Mouse (Mus musculus) MEL (cell line): ENCODE measurements around the gene Ssc4d. TPM values are rescaled to one million over a fixed set of nuclear protein-coding genes. Genes with fewer than 3 reads are reported as not detected.

ENCODE experiments used
- DNase-seq: peaks from one replicate; pipeline ENCODE4 v3.0.0; 2011; ENCODE audit warnings: low read depth, low spot score
- H3K27ac ChIP-seq: 2 replicates; pipeline ENCODE4 v1.5.1; 2012; ENCODE audit warnings: low read depth, mild to moderate bottlenecking, control low read depth, low read length, moderate library complexity; ENCODE audit not compliant: control insufficient read depth
- H3K27me3 ChIP-seq, 2 experiments: fragments of 150-350 bp in 1 of 2; sonication (generic) in 1 of 2; 2 replicates each; pipeline ENCODE4 v1.6.1; 2012; ENCODE audit warnings: low read length in 2 of 2, mild to moderate bottlenecking in 2 of 2, improper control_type of control experiment in 1 of 2, moderate library complexity in 1 of 2; ENCODE audit not compliant: insufficient read depth in 2 of 2, control insufficient read depth in 1 of 2
- H3K36me3 ChIP-seq, 2 experiments: 2 replicates each; pipeline ENCODE4 v1.6.1; 2012 to 2014; ENCODE audit warnings: low read length in 2 of 2, improper control_type of control experiment in 1 of 2, inconsistent platforms in 1 of 2, mild to moderate bottlenecking in 1 of 2; ENCODE audit not compliant: insufficient read depth in 2 of 2, control insufficient read depth in 1 of 2
- H3K4me1 ChIP-seq, 2 experiments: fragments of 150-350 bp in 1 of 2; sonication (generic) in 1 of 2; 2 replicates each; pipeline ENCODE4 v1.6.1; 2012; ENCODE audit warnings: low read length in 2 of 2, improper control_type of control experiment in 1 of 2, mild to moderate bottlenecking in 1 of 2; ENCODE audit not compliant: insufficient read depth in 2 of 2, control insufficient read depth in 1 of 2
- H3K4me3 ChIP-seq, 2 experiments: fragments of 150-350 bp in 1 of 2; sonication (generic) in 1 of 2; 2 replicates each; pipeline ENCODE4 v1.5.1; 2012; ENCODE audit warnings: low read depth in 2 of 2, low read length in 2 of 2, mild to moderate bottlenecking in 2 of 2, moderate library complexity in 2 of 2, control low read depth in 1 of 2, improper control_type of control experiment in 1 of 2; ENCODE audit not compliant: control insufficient read depth in 1 of 2, insufficient read depth in 1 of 2
- H3K79me2 ChIP-seq: 2 replicates; pipeline ENCODE4 v1.6.1; 2012; ENCODE audit warnings: mild to moderate bottlenecking, low read length, moderate library complexity; ENCODE audit not compliant: control insufficient read depth, poor library complexity, insufficient read depth
- H3K9ac ChIP-seq: 2 replicates; pipeline ENCODE4 v1.6.1; 2012; ENCODE audit warnings: low read depth, mild to moderate bottlenecking, control low read depth, low read length, moderate library complexity; ENCODE audit not compliant: control insufficient read depth, poor library complexity, severe bottlenecking
- H3K9me3 ChIP-seq: fragments of 150-350 bp; sonication (generic); replicated peaks from 2 replicates; pipeline ENCODE4 v1.6.1; 2012; ENCODE audit warnings: mild to moderate bottlenecking, low read length, improper control_type of control experiment, moderate library complexity; ENCODE audit not compliant: insufficient read depth
- CHD1 ChIP-seq: IDR thresholded peaks from 2 replicates; pipeline ENCODE4 v1.6.1; 2012; ENCODE audit warnings: low read depth, mild to moderate bottlenecking, inconsistent platforms, low read length, improper control_type of control experiment
- CTCF ChIP-seq, 3 experiments: IDR thresholded peaks in 2 of 3; conservative IDR thresholded peaks in 1 of 3; 2 replicates each; pipeline ENCODE4 v1.5.1; 2011 to 2012; ENCODE audit warnings: low read length in 3 of 3, low read depth in 2 of 3, mild to moderate bottlenecking in 2 of 3, improper control_type of control experiment in 1 of 3, inconsistent platforms in 1 of 3, mixed read lengths in 1 of 3, moderate library complexity in 1 of 3; ENCODE audit not compliant: control insufficient read depth in 1 of 3, insufficient read depth in 1 of 3, poor library complexity in 1 of 3, severe bottlenecking in 1 of 3
- ELF1 ChIP-seq: IDR thresholded peaks from 2 replicates; pipeline ENCODE4 v1.6.1; 2014; ENCODE audit warnings: low read depth, mild to moderate bottlenecking, inconsistent platforms, low read length, improper control_type of control experiment, moderate library complexity
- EP300 ChIP-seq, 2 experiments: IDR thresholded peaks; 2 replicates each; pipeline ENCODE4 v1.6.1; 2011; ENCODE audit warnings: improper control_type of control experiment in 2 of 2, low read length in 2 of 2, low read depth in 1 of 2, mild to moderate bottlenecking in 1 of 2
- ETS1 ChIP-seq: IDR thresholded peaks from 2 replicates; pipeline ENCODE4 v1.6.1; 2012; ENCODE audit warnings: low read depth, mild to moderate bottlenecking, inconsistent platforms, low read length, improper control_type of control experiment, moderate library complexity
- GATA1 ChIP-seq: IDR thresholded peaks from 2 replicates; pipeline ENCODE4 v1.6.1; 2011; ENCODE audit warnings: low read depth, low read length, improper control_type of control experiment
- KAT2A ChIP-seq: conservative IDR thresholded peaks from 2 replicates; pipeline ENCODE4 v1.6.1; 2012; ENCODE audit warnings: low read depth, low read length, improper control_type of control experiment, inconsistent platforms
- MAX ChIP-seq: IDR thresholded peaks from 2 replicates; pipeline ENCODE4 v1.6.1; 2011; ENCODE audit warnings: low read length, improper control_type of control experiment
- MAZ ChIP-seq: IDR thresholded peaks from 2 replicates; pipeline ENCODE4 v1.6.1; 2012; ENCODE audit warnings: low read depth, mild to moderate bottlenecking, inconsistent platforms, low read length, improper control_type of control experiment
- MXI1 ChIP-seq: IDR thresholded peaks from 2 replicates; pipeline ENCODE4 v1.6.1; 2011; ENCODE audit warnings: mild to moderate bottlenecking, low read depth, low read length, improper control_type of control experiment
- MYC ChIP-seq: IDR thresholded peaks from 2 replicates; pipeline ENCODE4 v1.6.1; 2011; ENCODE audit warnings: low read depth, mild to moderate bottlenecking, low read length, improper control_type of control experiment, moderate library complexity
- POLR2A ChIP-seq, 2 experiments: IDR thresholded peaks; 2 replicates each; pipeline ENCODE4 v1.6.1; 2011 to 2012; ENCODE audit warnings: low read length in 2 of 2, mild to moderate bottlenecking in 2 of 2, control low read depth in 1 of 2, improper control_type of control experiment in 1 of 2, low read depth in 1 of 2, moderate library complexity in 1 of 2; ENCODE audit not compliant: control insufficient read depth in 1 of 2, insufficient read depth in 1 of 2, poor library complexity in 1 of 2
- POLR2AphosphoS2 ChIP-seq: IDR thresholded peaks from 2 replicates; pipeline ENCODE4 v1.6.1; 2011; ENCODE audit warnings: low read length, improper control_type of control experiment
- SMC3 ChIP-seq: IDR thresholded peaks from 2 replicates; pipeline ENCODE4 v1.6.1; 2011; ENCODE audit warnings: low read depth, low read length, improper control_type of control experiment
- UBTF ChIP-seq: IDR thresholded peaks from 2 replicates; pipeline ENCODE4 v1.6.1; 2012; ENCODE audit warnings: low read depth, mild to moderate bottlenecking, inconsistent platforms, low read length, improper control_type of control experiment, moderate library complexity, borderline replicate concordance; ENCODE audit not compliant: insufficient read depth
- ZMIZ1 ChIP-seq: IDR thresholded peaks from 2 replicates; pipeline ENCODE4 v1.6.1; 2012; ENCODE audit warnings: low read depth, mild to moderate bottlenecking, inconsistent platforms, low read length, improper control_type of control experiment, moderate library complexity
- ZNF384 ChIP-seq: IDR thresholded peaks from 2 replicates; pipeline ENCODE4 v1.6.1; 2012; ENCODE audit warnings: low read depth, mild to moderate bottlenecking, inconsistent platforms, low read length, improper control_type of control experiment
- polyA plus RNA-seq, 2 experiments: library from polyadenylated mRNA; stranded (reverse) in 1 of 2; unstranded in 1 of 2; fragments of >175 nt in 1 of 2; fragments of >200 nt in 1 of 2; gene quantifications; 2 replicates each; pipeline versions ENCODE4 v1.2.1 to v1.2.4; 2012; ENCODE audit warnings: low replicate concordance in 2 of 2, low read depth in 1 of 2; ENCODE audit not compliant: insufficient read length in 2 of 2, insufficient read depth in 1 of 2, missing spikeins in 1 of 2
- total RNA-seq: library from RNA; depleted of rRNA; stranded (reverse); fragments of 300-350 nt; gene quantifications from 2 replicates; pipeline ENCODE4 v1.2.3, GENCODE M21; 2012

Ssc4d gene
- total and polyA plus RNA-seq, 3 experiments, result 1.1 to 2.1 TPM; not detected in 1

GRCm38 (mm10) chr5:135952830-135953229 is 21.5 kb downstream of the Ssc4d start:
- H3K9ac ChIP-seq, result no peak overlapping the region
- H3K79me2 ChIP-seq, result no peaks in the 10 kb centered on the region; the same call in 1 of the 2 replicates
- no peaks in the 10 kb centered on the region for H3K9me3 ChIP-seq
- no peaks in the 10 kb centered on the region for H3K27me3 ChIP-seq
- H3K27ac ChIP-seq, result no peak overlapping the region
- no peak overlapping the region for H3K4me3 ChIP-seq
- no peak for TF ChIP-seq ELF1
- TF ChIP-seq SMC3, result no peak
- no peak for TF ChIP-seq KAT2A
- no peak for TF ChIP-seq MYC
- TF ChIP-seq EP300 (IDR thresholded peaks at IDR 0.05; ENCODE audit: low read depth in 1 of 2, low read length in 2 of 2), result no peak
- TF ChIP-seq UBTF, result no peak
- TF ChIP-seq ZNF384, result no peak
- no peak for TF ChIP-seq POLR2AphosphoS2
- TF ChIP-seq MAZ, result no peak
- no peak for TF ChIP-seq ZMIZ1
- TF ChIP-seq CHD1, result no peak
- no peak for TF ChIP-seq ETS1
- TF ChIP-seq POLR2A (IDR thresholded peaks at IDR 0.05; ENCODE audit: control insufficient read depth in 1 of 2, insufficient read depth in 1 of 2, low read depth in 1 of 2, low read length in 2 of 2, poor library complexity in 1 of 2), result no peak
- no peak for TF ChIP-seq CTCF (IDR thresholded peaks at IDR 0.05 in 2 of 3, conservative IDR thresholded peaks at IDR 0.05 in 1 of 3; ENCODE audit: control insufficient read depth in 1 of 3, insufficient read depth in 1 of 3, low read depth in 2 of 3, low read length in 3 of 3, poor library complexity in 1 of 3, severe bottlenecking in 1 of 3)
- H3K4me1 ChIP-seq, result peaks cover 11 to 26% of the 10 kb centered on the region in 2 experiments
- peaks cover 0 to 21% of the 10 kb centered on the region in 2 experiments; a peak in 2 of 4 replicates for H3K36me3 ChIP-seq
- no peak for DNase-seq

- peak; percentile 59 for DNase-seq
- Histone ChIP-seq H3K4me3 (no peak overlapping the region), H3K79me2 (no peaks in the 10 kb centered on the region), H3K4me1 (peaks cover 7 to 21% of the 10 kb centered on the region in 2 experiments), H3K27ac (peak overlapping the region; percentile 60), H3K36me3 (peaks cover 0 to 16% of the 10 kb centered on the region in 2 experiments; a peak in 2 of 4 replicates), H3K9me3 (no peaks in the 10 kb centered on the region), H3K9ac (peak overlapping the region; percentile 4; the same call in 1 of the 2 replicates), H3K27me3 (no peaks in the 10 kb centered on the region)
- TF ChIP-seq MXI1, result peak; percentile 26; the same call in 1 of the 2 replicates
- TF ChIP-seq GATA1, result no peak
- TF ChIP-seq ZNF384, result peak; percentile 84
- peak; percentile 78 for TF ChIP-seq MAX
- TF ChIP-seq ELF1, result 0 out of 2 replicates have a peak, but pooled peaks have one; percentile 18
- peak; percentile 90 for TF ChIP-seq MYC
- no peak for TF ChIP-seq POLR2A (IDR thresholded peaks at IDR 0.05; ENCODE audit: control insufficient read depth in 1 of 2, insufficient read depth in 1 of 2, low read depth in 1 of 2, low read length in 2 of 2, poor library complexity in 1 of 2)
Measured at GRCm38 (mm10) chr5:135951660-135952059, 22.7 kb downstream of the Ssc4d start.
